Mouse (Mus musculus): ENCODE results near the gene Deaf1.
"Not testable (repeated sequence)": the region's sequence is repeated elsewhere in the genome, so short reads cannot be mapped to it uniquely, and the experiment has no call there.

Deaf1 gene

GRCm38 (mm10) chr7:141264041-141264700, 63.3 kb downstream of the Deaf1 start:
- DNase-seq (ENCODE audit: low spot score in 2 of 2): no peak

- no peak for DNase-seq (ENCODE audit: low spot score in 2 of 2)
Measured at GRCm38 (mm10) chr7:141263640-141264039, 63.9 kb downstream of the Deaf1 start.

DNA sequence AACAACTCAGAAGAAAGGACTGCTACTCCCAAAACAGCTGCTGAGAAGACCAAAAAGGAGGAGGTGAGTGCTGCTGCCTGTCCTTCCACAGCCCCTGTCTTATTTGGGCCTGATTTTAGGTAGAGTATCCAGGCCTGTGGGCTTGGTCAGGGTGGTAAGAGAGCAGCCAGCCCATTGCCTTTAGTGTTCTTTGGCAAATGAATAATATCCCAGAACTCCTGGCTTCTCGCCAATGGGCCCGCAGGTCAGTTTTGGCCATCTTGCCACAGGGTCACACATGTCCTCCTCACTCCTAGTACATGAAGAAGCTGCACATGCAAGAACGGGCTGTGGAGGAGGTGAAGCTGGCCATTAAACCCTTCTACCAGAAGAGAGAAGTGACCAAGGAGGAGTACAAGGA, 66.0 kb downstream of the Deaf1 start:
- no peak for DNase-seq (ENCODE audit: low spot score in 2 of 2)

GRCm38 (mm10) chr7:141256159-141256558, 71.3 kb downstream of the Deaf1 start:
- no peak for DNase-seq (ENCODE audit: low spot score in 2 of 2)

- not testable (repeated sequence) for DNase-seq (ENCODE audit: low spot score in 2 of 2)
Measured at GRCm38 (mm10) chr7:141250486-141250885, 77.0 kb downstream of the Deaf1 start.
